Mouse (Mus musculus): ENCODE measurements at regions not wholly inside any gene's neighbourhood (a gene's known extent, or its start where the extent isn't known, plus 50 kb on each side); places are given as distances from the start of the nearest gene placed in this dataset.

DNA sequence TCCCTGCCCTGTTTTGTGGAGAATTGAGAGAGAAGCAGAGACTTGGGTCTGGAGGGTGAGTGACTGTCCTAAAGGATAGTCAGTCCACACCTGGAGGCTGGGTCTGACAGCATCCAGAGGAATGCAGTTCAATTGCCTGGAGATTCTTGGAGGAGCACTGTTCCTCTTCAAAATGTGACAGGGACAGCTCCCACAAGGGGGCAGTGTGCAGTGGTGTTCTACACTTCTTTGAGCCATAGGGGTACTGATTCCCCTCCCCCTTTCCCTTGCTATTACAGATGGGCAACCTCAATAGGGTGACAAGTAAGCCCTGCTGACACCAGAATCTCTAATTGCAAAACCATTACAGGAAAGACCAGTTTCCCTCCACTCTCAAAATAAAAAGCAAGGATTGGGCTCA is 63.7 kb upstream of the Gm773 start:
- no peak for ATAC-seq (ENCODE audit: low TSS enrichment)

DNA sequence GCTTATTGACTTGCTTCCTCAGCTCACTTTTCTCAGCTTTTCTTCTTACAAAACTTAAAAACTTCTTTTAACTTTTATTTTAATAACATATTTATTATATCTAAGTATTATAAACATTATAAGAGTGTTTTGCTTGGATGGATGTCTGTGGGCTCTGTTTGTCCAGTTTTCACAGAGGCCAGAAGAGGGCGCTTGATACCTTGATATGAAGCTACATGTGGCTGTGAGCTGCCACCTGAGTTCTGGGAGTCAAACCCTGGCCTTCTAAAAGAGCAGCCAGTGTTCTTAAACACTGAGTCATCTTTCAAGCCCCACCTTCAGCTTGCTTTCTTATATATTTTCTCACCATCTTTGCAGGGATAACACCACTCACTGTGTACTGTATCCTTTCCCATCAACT is 61.5 kb upstream of the Gm773 start:
- no peak for ATAC-seq (ENCODE audit: low TSS enrichment)

DNA sequence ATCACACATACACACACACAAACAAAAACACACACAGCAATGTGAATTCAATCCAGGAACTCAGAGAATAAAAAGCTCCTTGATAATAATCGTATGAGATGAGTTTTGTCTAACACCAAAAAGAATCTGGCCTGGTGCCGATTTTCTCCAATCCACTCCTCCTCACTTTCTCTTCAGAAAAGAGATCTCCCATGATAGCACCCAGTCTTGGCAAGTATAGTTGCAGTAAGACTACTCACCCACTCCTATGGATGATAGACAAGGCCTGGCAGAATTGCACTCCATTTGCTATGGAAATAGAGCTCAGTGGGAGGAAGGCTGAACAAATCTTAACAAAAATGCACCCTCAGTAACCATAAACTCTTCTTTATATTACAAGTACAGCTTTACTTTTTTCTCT is 57.0 kb upstream of the Gm773 start:
- peak; percentile 100 for ATAC-seq (ENCODE audit: low TSS enrichment)

Measured in frontal cortex, adult (tissue).